Mouse (Mus musculus) frontal cortex, postnatal 10 days (tissue): ENCODE measurements at regions not wholly inside any gene's neighbourhood (a gene's known extent, or its start where the extent isn't known, plus 50 kb on each side); places are given as distances from the start of the nearest gene placed in this dataset.

ENCODE experiments used
- DNase-seq, 2 experiments: peaks; one replicate each; pipeline ENCODE4 v3.0.0; 2022; ENCODE audit warnings: low spot score in 2 of 2, mixed read lengths in 1 of 2

DNA sequence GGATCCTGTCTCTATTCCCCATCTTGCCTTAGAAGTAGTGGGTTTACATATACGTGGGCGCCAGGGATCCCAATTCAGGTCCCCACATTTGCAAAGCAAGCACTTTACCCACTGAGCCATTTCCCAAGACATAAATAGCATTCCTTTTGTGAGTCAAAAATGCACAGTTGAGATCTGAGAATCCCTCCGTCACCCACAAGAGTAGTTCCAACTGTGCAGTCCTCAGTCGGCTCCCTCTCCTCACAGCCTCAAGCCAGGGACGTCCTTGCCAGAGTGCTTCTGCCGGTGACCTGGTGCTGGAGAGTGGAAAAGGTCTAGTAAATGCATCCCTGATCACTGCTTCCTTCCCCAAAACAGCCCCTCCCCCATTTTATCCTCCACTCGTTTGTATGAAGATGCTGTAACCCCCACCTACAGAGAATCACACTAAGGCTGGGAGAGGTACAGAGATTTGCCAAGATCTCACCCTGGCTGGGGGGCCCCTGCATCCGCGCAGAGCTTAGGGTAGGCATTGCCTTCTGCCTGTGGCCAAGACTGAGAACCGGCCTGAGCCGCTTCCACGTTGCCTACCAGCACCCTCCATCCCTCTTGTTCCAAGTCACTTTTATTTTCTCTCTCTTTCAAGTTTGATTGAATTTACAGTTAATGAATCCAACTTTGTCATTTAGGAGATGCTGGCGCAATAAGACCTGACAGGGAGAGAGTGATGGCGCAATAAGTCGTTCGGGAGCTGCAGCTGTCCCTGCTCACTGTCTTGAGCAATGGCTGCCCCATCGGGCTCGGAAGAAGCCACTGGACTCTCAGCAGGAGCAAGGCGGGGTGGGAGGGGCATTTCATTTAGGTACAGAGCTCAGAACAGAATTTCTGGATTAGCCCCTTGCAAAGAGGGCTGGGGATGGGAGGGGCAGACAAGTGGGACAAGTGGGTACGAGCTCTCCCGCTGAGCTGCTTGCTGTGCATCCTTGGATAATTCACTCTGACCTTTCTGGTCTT, 74.5 kb upstream of the Zfp618 start:
- DNase-seq, result no peak

DNA sequence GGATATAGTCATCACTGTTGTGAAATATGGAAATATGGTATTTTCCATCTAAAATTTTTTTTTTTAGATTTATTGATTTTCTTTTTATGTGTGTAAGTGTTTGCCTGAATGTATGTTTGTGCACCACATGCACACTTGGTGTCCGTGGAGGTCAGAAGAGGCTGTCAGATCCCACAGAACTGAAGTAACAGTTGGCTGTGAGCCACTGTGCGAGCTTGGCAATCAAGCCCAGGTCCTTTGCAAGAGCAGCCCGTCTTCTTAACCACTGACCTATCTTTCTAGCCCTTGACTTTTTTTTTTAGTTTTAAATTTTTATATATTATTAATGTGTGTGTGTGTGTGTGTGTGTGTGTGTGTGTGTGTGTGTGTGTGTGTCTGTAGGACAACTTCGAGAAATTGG, 52.5 kb upstream of the Zfp618 start:
- no peak for DNase-seq
